Mouse (Mus musculus): Measurements from ENCODE around the gene Adora1. TPM values are rescaled to one million over a fixed set of nuclear protein-coding genes. Genes with fewer than 3 reads are reported as not detected.

The Adora1 gene
- polyA plus RNA-seq (2015; fragmentation: Nextera tagmentation; extraction: Ambion mirVana) = 3.3 and 4.6 TPM in 2 replicates

GRCm38 (mm10) chr1:134235391-134235921 is at the start of gene Adora1:
TSS of gene Adora1 (minus strand) at chr1:134235431.
- peak within 1 kb of the TSS; percentile 78 for H3K4me2 ChIP-seq
- no peaks in the 10 kb centered on the region for H3K9me3 ChIP-seq (replicated peaks)
- 1% methylated on average over 34 of the region's 37 CpGs for WGBS
- no peaks in the 10 kb centered on the region for H3K36me3 ChIP-seq (ENCODE audit: poor library complexity, severe bottlenecking)
- peak within 1 kb of the TSS; percentile 58 for H3K9ac ChIP-seq
- peaks cover 55% of the 10 kb centered on the region for H3K27me3 ChIP-seq
- H3K4me3 ChIP-seq = peak within 1 kb of the TSS; percentile 44
- peaks cover 35% of the 10 kb centered on the region for H3K4me1 ChIP-seq
- H3K27ac ChIP-seq = no peak within 1 kb of the TSS
- peak; percentile 44 for ATAC-seq

DNA sequence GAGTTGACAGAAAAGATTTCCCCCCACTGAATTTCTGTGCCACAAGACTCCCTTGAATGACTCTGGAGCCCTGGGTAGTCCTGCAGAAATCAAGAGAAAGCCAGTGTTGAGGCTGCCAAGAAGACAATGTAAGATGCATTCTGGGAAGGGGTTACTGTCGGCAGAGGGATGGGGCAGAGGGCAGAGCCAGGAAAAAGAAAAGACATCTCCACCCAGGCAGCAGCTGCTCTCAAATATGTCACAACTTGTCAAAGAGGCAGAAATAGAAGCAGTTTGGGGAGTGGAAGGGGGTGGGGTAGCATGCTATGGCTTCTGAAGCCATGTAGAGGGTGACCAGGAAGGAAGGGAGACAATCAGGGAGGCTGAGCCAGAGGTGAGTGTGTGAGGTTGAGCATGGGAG is 47.9 kb upstream of the Adora1 start:
- H3K27ac ChIP-seq = no peak overlapping the region
- no peak overlapping the region for H3K9ac ChIP-seq
- no peak overlapping the region for H3K4me3 ChIP-seq
- 35% methylated on average over 1 of the region's 1 CpGs for WGBS
- no peaks in the 10 kb centered on the region for H3K27me3 ChIP-seq
- no peaks in the 10 kb centered on the region for H3K9me3 ChIP-seq (replicated peaks)
- H3K4me1 ChIP-seq = no peaks in the 10 kb centered on the region
- ATAC-seq = no peak
- H3K4me2 ChIP-seq = no peak overlapping the region
- H3K36me3 ChIP-seq (ENCODE audit: poor library complexity, severe bottlenecking) = no peaks in the 10 kb centered on the region

- no peak for ATAC-seq
- Histone ChIP-seq H3K4me2 (no peak overlapping the region), H3K27me3 (no peaks in the 10 kb centered on the region), H3K9me3 (replicated peaks) (no peaks in the 10 kb centered on the region), H3K36me3 (ENCODE audit: poor library complexity, severe bottlenecking) (no peaks in the 10 kb centered on the region), H3K27ac (no peak overlapping the region), H3K4me1 (no peaks in the 10 kb centered on the region), H3K9ac (no peak overlapping the region), H3K4me3 (no peak overlapping the region)
- WGBS = 91% methylated on average over 3 of the region's 3 CpGs
These were observed 47.1 kb upstream of the Adora1 start for GRCm38 (mm10) chr1:134282342-134282741.

DNA sequence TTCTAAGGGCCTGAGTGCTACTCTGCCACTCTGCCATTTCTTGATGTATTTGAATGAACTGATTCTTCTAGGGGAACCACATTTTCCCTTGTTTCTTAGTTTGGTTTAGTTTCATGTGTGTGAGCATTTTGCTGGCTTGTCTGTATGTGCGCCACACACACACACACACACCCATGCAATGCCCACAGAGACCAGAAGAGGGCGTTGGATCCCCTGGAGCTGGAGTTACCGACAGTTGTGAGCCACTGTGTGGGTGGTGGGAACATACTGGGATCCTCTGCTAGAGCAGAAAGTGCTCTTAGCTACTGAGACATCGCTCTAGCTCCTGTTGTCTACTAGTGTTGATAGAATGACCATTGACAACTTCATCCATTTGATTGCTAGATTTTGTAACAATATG is 46.3 kb upstream of the Adora1 start:
- 80% methylated on average over 4 of the region's 4 CpGs for WGBS

DNA sequence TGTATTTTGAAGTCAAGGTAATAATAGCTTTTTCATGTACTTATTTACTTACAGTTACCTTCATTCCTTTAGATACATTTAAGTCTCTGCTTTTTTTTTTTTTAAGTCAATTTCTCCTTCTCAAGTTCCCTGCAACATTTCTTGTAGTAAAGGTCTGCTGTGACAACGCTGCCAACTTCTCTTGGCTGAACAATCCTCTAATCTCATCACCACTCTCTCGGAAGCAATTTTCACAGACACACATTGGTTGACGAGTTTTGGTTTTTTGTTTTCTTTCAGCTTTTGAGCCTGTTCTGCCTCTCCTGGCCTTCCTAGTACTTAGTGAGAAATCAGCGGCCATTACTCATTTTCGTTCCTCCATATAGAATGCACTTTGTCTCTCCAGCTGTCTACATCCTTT is 44.9 kb upstream of the Adora1 start:
- no peak overlapping the region for H3K27ac ChIP-seq
- H3K4me3 ChIP-seq = no peak overlapping the region
- no peaks in the 10 kb centered on the region for H3K36me3 ChIP-seq (ENCODE audit: poor library complexity, severe bottlenecking)
- no peaks in the 10 kb centered on the region for H3K27me3 ChIP-seq
- 65% methylated on average over 5 of the region's 5 CpGs for WGBS
- no peak overlapping the region for H3K4me2 ChIP-seq
- 0 out of 2 replicates have a peak, but pooled peaks cover 7% of the 10 kb centered on the region for H3K4me1 ChIP-seq
- no peak for ATAC-seq
- H3K9ac ChIP-seq = no peak overlapping the region
- H3K9me3 ChIP-seq (replicated peaks) = no peaks in the 10 kb centered on the region

More for the DNA sequence above, 46.3 kb upstream of the Adora1 start:
- no peaks in the 10 kb centered on the region for H3K9me3 ChIP-seq (replicated peaks)
- H3K4me1 ChIP-seq = no peaks in the 10 kb centered on the region
- no peak for ATAC-seq
- no peaks in the 10 kb centered on the region for H3K36me3 ChIP-seq (ENCODE audit: poor library complexity, severe bottlenecking)
- no peak overlapping the region for H3K4me2 ChIP-seq
- no peak overlapping the region for H3K9ac ChIP-seq
- H3K4me3 ChIP-seq = no peak overlapping the region
- no peaks in the 10 kb centered on the region for H3K27me3 ChIP-seq
- H3K27ac ChIP-seq = no peak overlapping the region

GRCm38 (mm10) chr1:134276823-134277222 is 41.6 kb upstream of the Adora1 start:
- 84% methylated on average over 7 of the region's 7 CpGs for WGBS

GRCm38 (mm10) chr1:134275616-134276464 is 40.6 kb upstream of the Adora1 start:
- H3K9me3 ChIP-seq (replicated peaks) = no peaks in the 10 kb centered on the region
- H3K27ac ChIP-seq = no peak overlapping the region
- no peak overlapping the region for H3K4me3 ChIP-seq
- H3K4me2 ChIP-seq = no peak overlapping the region
- H3K27me3 ChIP-seq = no peaks in the 10 kb centered on the region
- ATAC-seq = no peak
- H3K9ac ChIP-seq = no peak overlapping the region
- peaks cover 30% of the 10 kb centered on the region for H3K4me1 ChIP-seq
- WGBS = 79% methylated on average over 13 of the region's 13 CpGs
- no peaks in the 10 kb centered on the region for H3K36me3 ChIP-seq (ENCODE audit: poor library complexity, severe bottlenecking)

More at GRCm38 (mm10) chr1:134276823-134277222, 41.6 kb upstream of the Adora1 start:
- H3K27ac ChIP-seq = no peak overlapping the region
- H3K9me3 ChIP-seq (replicated peaks) = no peaks in the 10 kb centered on the region
- H3K36me3 ChIP-seq (ENCODE audit: poor library complexity, severe bottlenecking) = no peaks in the 10 kb centered on the region
- H3K27me3 ChIP-seq = no peaks in the 10 kb centered on the region
- H3K9ac ChIP-seq = no peak overlapping the region
- no peak for ATAC-seq
- no peak overlapping the region for H3K4me2 ChIP-seq
- H3K4me1 ChIP-seq = peaks cover 30% of the 10 kb centered on the region
- no peak overlapping the region for H3K4me3 ChIP-seq

GRCm38 (mm10) chr1:134274483-134274920 is 39.3 kb upstream of the Adora1 start:
- no peaks in the 10 kb centered on the region for H3K27me3 ChIP-seq
- no peak for ATAC-seq
- no peak overlapping the region for H3K4me3 ChIP-seq
- H3K36me3 ChIP-seq (ENCODE audit: poor library complexity, severe bottlenecking) = no peaks in the 10 kb centered on the region
- H3K4me1 ChIP-seq = peaks cover 30% of the 10 kb centered on the region
- 80% methylated on average over 7 of the region's 7 CpGs for WGBS
- no peak overlapping the region for H3K9ac ChIP-seq
- H3K27ac ChIP-seq = peak overlapping the region; percentile 69
- H3K9me3 ChIP-seq (replicated peaks) = no peaks in the 10 kb centered on the region
- no peak overlapping the region for H3K4me2 ChIP-seq

- Histone ChIP-seq H3K4me2 (no peak overlapping the region), H3K9me3 (replicated peaks) (no peaks in the 10 kb centered on the region), H3K27me3 (no peaks in the 10 kb centered on the region), H3K9ac (0 out of 2 replicates have a peak overlapping the region, but pooled peaks have one; percentile 3), H3K4me1 (peaks cover 30% of the 10 kb centered on the region), H3K27ac (peak overlapping the region; percentile 69), H3K36me3 (ENCODE audit: poor library complexity, severe bottlenecking) (no peaks in the 10 kb centered on the region), H3K4me3 (no peak overlapping the region)
- peak; percentile 41; the same call in 1 of the 2 replicates for ATAC-seq
- WGBS = 57% methylated on average over 9 of the region's 9 CpGs
These were observed 38.5 kb upstream of the Adora1 start for GRCm38 (mm10) chr1:134273493-134274395.

DNA sequence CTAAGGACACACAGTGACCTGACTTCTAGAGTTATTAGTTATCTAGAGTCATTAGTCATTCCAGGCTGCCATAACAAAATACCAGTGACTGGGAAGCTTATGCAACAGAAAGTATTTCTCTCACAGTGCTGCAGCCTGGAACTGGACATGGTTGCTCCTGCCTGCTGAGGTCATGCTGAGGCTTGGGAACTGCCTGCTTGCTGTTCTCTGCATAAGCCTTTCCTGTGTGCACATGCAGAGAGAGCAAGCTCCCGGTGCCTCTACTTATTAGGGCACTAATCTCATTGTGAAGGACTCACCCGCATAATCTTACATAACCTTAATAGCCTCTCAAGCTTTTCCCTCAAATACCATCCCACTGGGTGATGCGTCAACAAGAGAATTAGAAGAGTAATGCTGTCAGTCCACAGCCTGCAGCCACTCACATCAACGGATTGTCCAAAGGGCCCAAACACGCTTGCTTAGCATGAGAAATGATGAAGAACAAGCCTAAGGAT is 37.6 kb upstream of the Adora1 start:
- ATAC-seq = no peak
- Histone ChIP-seq H3K27me3 (no peaks in the 10 kb centered on the region), H3K4me3 (no peak overlapping the region), H3K36me3 (ENCODE audit: poor library complexity, severe bottlenecking) (no peaks in the 10 kb centered on the region), H3K27ac (peak overlapping the region; percentile 69; the same call in 1 of the 2 replicates), H3K4me2 (no peak overlapping the region), H3K4me1 (peaks cover 30% of the 10 kb centered on the region), H3K9me3 (replicated peaks) (no peaks in the 10 kb centered on the region), H3K9ac (no peak overlapping the region)
- WGBS = 40% methylated on average over 5 of the region's 5 CpGs

DNA sequence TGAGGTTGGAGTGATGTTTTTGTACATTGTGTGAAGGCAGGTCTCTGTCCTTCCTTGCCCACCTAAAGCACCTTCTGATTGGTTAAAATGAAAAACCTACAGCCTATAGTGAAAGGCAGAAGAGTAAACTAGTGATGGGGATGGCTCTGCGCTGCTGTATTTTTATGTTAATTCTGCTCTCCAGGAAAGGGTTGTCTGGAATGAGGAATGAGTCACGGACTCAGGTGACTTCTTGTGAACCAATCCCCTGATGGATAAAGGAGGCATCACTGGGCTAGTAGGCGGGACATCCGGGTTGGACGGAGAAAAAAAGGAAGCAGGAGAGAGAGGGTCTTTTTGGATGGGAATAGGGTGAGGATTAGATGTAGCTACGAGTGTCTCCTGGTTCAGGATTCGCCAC is 34.8 kb upstream of the Adora1 start:
- no peaks in the 10 kb centered on the region for H3K36me3 ChIP-seq (ENCODE audit: poor library complexity, severe bottlenecking)
- H3K27ac ChIP-seq = no peak overlapping the region
- no peak for ATAC-seq
- H3K9ac ChIP-seq = no peak overlapping the region
- H3K4me3 ChIP-seq = no peak overlapping the region
- H3K4me2 ChIP-seq = no peak overlapping the region
- H3K27me3 ChIP-seq = no peaks in the 10 kb centered on the region
- WGBS = 72% methylated on average over 7 of the region's 7 CpGs
- peaks cover 24% of the 10 kb centered on the region for H3K4me1 ChIP-seq
- no peaks in the 10 kb centered on the region for H3K9me3 ChIP-seq (replicated peaks)
